Mouse (Mus musculus) liver, embryonic 11.5 days (tissue): ENCODE measurements around the gene Cnmd. TPM values are rescaled to one million over a fixed set of nuclear protein-coding genes. Genes with fewer than 3 reads are reported as not detected.

Experiments
- ATAC-seq: fragments of 200-750 bp; cut with Nextera tagmentation; replicated peaks from 2 replicates; pipeline ENCODE4 v1.8.0; 2017; ENCODE audit warnings: moderate number of reproducible peaks, mild to moderate bottlenecking, moderate TSS enrichment, moderate library complexity; ENCODE audit not compliant: low FRiP score
- DNase-seq: peaks from one replicate; pipeline ENCODE4 v3.0.0-alpha.2; 2017; ENCODE audit warnings: low spot score
- H3K27ac ChIP-seq: fragments of 300-500 bp; sonication (generic); 2 replicates; pipeline ENCODE4 v1.5.1; 2014; ENCODE audit warnings: mild to moderate bottlenecking, low read depth, low read length, control low read depth
- H3K27me3 ChIP-seq: fragments of 300-500 bp; sonication (generic); replicated peaks from 2 replicates; pipeline ENCODE4 v1.6.1; 2014; ENCODE audit warnings: low read length, mixed read lengths; ENCODE audit not compliant: control insufficient read depth, insufficient read depth
- H3K36me3 ChIP-seq: fragments of 300-500 bp; sonication (generic); 2 replicates; pipeline ENCODE4 v1.6.1; 2014; ENCODE audit warnings: mild to moderate bottlenecking, low read length, moderate library complexity, mixed read lengths; ENCODE audit not compliant: control insufficient read depth, insufficient read depth
- H3K4me1 ChIP-seq: fragments of 300-500 bp; sonication (generic); replicated peaks from 2 replicates; pipeline ENCODE4 v1.6.1; 2014; ENCODE audit warnings: low read length, mixed read lengths; ENCODE audit not compliant: control insufficient read depth, insufficient read depth
- H3K4me2 ChIP-seq: fragments of 300-500 bp; sonication (generic); 2 replicates; pipeline ENCODE4 v1.6.1; 2014; ENCODE audit warnings: mild to moderate bottlenecking, control low read depth, moderate library complexity
- H3K4me3 ChIP-seq: fragments of 300-500 bp; sonication (generic); 2 replicates; pipeline ENCODE4 v1.5.1; 2014; ENCODE audit warnings: low read depth, low read length, control low read depth
- H3K9ac ChIP-seq: fragments of 300-500 bp; sonication (generic); 2 replicates; pipeline ENCODE4 v1.6.1; 2014; ENCODE audit warnings: low read depth, low read length, control low read depth
- H3K9me3 ChIP-seq: fragments of 300-500 bp; sonication (generic); 2 replicates; pipeline ENCODE4 v1.6.1; 2016; ENCODE audit warnings: low read length, inconsistent platforms, mixed read lengths; ENCODE audit not compliant: control insufficient read depth
- WGBS: fragments of 180-500 bp; shearing (Covaris S2); extraction: QIAGEN DNeasy Blood & Tissue Kit; methylation state at CpG from one replicate; pipeline ENCODE4 v1.1.7; 2014; 5-methylcytosine and 5-hydroxymethylcytosine counted together
- polyA plus RNA-seq: library from polyadenylated mRNA; unstranded; fragments of >200 nt; fragmentation: Nextera tagmentation; extraction: Ambion mirVana; gene quantifications from 2 replicates; pipeline ENCODE4 v1.2.1, GENCODE M21; 2014

Cnmd gene
- polyA plus RNA-seq, 1 experiment from 2014 or later: 0.37 TPM

DNA sequence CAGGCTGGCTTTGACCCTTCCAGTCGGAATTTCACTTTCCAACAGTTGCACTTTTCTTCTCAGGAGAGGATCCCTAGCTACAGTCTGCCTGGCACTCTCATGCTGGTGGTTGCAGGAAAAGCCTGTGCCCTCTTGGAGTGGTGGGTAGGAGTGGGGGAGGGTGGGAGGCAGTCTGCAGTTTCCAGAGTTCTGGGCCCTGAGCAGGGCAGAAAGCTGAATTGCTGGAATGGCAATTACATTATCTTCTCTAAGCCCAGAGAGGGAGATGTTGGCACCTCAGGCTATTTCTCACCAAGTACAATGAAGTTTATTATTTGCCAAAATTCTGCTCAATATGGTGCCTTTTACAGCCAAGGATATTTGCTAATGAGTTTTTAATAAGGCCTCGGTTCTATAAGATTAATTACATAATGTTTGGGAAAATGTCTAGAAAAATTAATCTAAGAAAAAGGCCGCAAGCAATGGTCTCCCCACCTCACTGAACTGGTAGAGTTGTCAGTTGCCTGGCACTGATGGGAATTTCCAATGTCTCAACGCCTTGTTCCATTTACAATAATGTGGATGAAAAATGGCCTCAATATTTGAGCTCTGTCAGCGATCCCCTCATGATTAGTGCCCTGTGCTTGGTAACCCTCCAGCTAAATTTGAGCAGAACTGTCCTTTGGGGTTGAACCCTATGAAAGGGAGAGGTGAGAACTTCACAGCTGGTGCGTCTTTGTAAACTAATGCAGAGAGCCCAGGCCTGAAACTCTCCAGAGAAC, 3.0 kb downstream of the Cnmd start:
- H3K27me3 ChIP-seq: no peaks in the 10 kb centered on the region
- H3K4me2 ChIP-seq: no peak overlapping the region
- no peak overlapping the region for H3K27ac ChIP-seq
- 0 out of 2 replicates have a peak, but pooled peaks cover 4% of the 10 kb centered on the region for H3K4me1 ChIP-seq
- ATAC-seq (no peak), DNase-seq (no peak)
- H3K36me3 ChIP-seq: no peaks in the 10 kb centered on the region
- no peaks in the 10 kb centered on the region for H3K9me3 ChIP-seq
- WGBS: 73% methylated on average over 6 of the region's 6 CpGs
- H3K4me3 ChIP-seq: no peak overlapping the region
- H3K9ac ChIP-seq: no peak overlapping the region

DNA sequence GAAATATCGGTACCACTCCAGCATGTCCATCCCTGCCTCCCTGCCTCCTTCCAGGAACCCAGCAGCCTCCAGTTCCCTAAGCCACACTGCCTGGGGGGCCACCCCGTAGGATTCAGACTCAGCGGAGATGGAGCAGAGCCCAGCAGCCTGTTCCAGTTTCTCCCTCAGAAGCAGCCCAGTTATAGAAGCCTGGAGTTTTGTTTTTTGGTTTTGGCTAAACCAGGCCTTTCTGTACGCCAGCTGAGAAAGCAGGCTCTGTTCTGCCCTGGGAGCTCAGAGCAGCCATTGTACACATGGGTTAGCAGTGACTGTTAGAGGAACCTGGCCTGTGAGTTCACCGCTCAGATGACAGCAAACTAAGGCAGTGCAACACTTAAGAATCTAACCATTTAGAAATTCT, 3.7 kb downstream of the Cnmd start:
- no peak for ATAC-seq
- H3K4me1 ChIP-seq: 0 out of 2 replicates have a peak, but pooled peaks cover 4% of the 10 kb centered on the region

DNA sequence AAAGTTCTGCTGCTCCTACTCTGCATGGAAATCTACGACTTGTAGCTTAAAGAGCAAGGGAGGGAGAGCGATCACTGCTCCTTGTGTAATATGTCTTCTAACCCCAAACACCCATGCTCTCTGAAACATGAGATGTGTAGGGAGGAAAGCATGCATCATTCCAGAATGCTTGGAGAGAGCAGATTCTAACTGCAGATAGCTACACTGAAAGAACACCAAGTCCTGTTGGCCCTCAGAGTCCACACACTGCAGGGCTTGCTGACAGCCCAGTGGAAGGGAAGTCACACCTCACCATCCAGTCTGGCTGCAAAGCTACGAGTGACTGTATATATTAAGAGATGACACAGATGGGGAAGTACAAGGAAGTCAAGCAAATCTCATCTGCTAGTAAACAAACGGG, 9.3 kb downstream of the Cnmd start:
- H3K36me3 ChIP-seq: no peaks in the 10 kb centered on the region
- H3K27ac ChIP-seq: no peak overlapping the region
- no peak for ATAC-seq
- WGBS: 58% methylated on average over 4 of the region's 4 CpGs
- no peaks in the 10 kb centered on the region for H3K9me3 ChIP-seq
- H3K4me3 ChIP-seq: no peak overlapping the region
- no peak overlapping the region for H3K9ac ChIP-seq
- H3K4me2 ChIP-seq: no peak overlapping the region
- no peaks in the 10 kb centered on the region for H3K4me1 ChIP-seq
- DNase-seq: no peak
- H3K27me3 ChIP-seq: no peaks in the 10 kb centered on the region

More for the DNA sequence above, 3.7 kb downstream of the Cnmd start:
- no peak for DNase-seq
- H3K9me3 ChIP-seq: no peaks in the 10 kb centered on the region
- no peaks in the 10 kb centered on the region for H3K36me3 ChIP-seq
- no peak overlapping the region for H3K4me3 ChIP-seq
- H3K27ac ChIP-seq: no peak overlapping the region
- H3K27me3 ChIP-seq: no peaks in the 10 kb centered on the region
- H3K9ac ChIP-seq: no peak overlapping the region
- no peak overlapping the region for H3K4me2 ChIP-seq
- 70% methylated on average over 5 of the region's 5 CpGs for WGBS

DNA sequence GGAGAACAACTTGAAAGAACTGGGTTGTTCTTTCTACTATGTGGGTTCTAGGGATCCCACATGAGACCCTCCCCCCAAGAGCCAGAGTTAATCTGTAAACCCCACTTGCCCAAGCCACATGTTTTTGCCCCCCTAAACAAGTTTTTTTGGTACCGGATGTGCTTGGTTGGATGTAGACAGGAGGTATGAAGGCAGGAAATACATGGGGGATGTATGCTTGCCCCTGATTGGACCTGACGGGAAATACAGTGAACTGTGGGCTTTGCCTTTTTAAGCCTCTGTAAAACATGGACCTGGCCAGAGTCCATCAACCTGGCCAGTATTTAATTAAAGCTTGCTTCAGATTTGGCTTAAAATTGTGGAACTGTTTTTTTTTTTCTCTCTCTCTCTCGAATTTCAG, 12.3 kb downstream of the Cnmd start:
- Histone ChIP-seq H3K4me3 (no peak overlapping the region), H3K27ac (no peak overlapping the region), H3K9me3 (no peaks in the 10 kb centered on the region), H3K36me3 (no peaks in the 10 kb centered on the region), H3K9ac (no peak overlapping the region), H3K4me2 (no peak overlapping the region), H3K27me3 (no peaks in the 10 kb centered on the region), H3K4me1 (no peaks in the 10 kb centered on the region; the same call in 1 of the 2 replicates)
- WGBS: 72% methylated on average over 3 of the region's 3 CpGs
- ATAC-seq: no peak
- DNase-seq: no peak

DNA sequence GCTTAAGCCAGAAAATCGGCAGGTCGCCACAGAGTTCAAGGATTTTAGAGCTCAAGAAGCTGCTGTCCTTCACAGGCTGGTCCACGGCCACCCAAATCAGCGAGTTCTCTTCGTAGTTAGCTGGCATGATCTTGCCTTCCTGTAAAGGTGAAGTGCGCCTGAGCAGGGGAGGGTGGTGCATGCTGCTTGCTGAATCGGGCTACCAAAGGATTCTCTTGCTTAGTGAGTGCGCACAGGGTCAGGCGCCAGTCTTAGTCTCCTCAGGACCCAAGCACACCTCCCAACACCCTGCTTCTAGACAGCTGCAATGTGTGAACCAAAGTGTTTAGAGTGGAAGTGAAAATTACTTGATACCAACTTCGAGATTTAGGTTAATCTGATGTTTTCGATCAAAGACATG, 16.6 kb downstream of the Cnmd start:
- Histone ChIP-seq H3K9ac (no peak overlapping the region), H3K27me3 (no peaks in the 10 kb centered on the region), H3K4me1 (no peaks in the 10 kb centered on the region; the same call in 1 of the 2 replicates), H3K9me3 (no peaks in the 10 kb centered on the region), H3K36me3 (no peaks in the 10 kb centered on the region), H3K27ac (no peak overlapping the region), H3K4me2 (peak overlapping the region; percentile 22; the same call in 1 of the 2 replicates), H3K4me3 (no peak overlapping the region)
- no peak for DNase-seq
- no peak for ATAC-seq
- 16% methylated on average over 11 of the region's 11 CpGs for WGBS

DNA sequence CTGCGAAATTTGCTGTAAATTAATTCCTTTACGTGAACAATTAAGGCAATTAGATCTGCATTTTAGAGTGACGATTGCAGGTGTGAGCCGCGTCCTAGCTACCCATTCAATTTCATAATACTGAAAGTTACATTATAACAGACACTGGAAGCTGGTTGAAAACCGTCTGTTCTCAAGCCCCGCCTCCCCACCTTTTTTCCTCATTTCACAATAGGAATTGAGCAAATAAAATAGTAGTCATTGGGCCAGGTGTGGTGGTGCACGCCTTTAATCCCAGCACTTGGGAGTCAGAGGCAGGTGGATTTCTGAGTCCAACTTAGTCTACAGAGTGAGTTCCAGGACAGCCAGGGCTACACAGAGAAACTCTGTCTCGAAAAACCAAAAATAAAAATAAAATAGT, 19.9 kb downstream of the Cnmd start:
- H3K4me1 ChIP-seq: no peaks in the 10 kb centered on the region; the same call in 1 of the 2 replicates
- H3K36me3 ChIP-seq: no peaks in the 10 kb centered on the region
- no peak overlapping the region for H3K4me2 ChIP-seq
- DNase-seq (no peak), ATAC-seq (no peak)
- H3K9me3 ChIP-seq: no peaks in the 10 kb centered on the region
- H3K27me3 ChIP-seq: no peaks in the 10 kb centered on the region
- no peak overlapping the region for H3K9ac ChIP-seq
- 77% methylated on average over 9 of the region's 9 CpGs for WGBS
- no peak overlapping the region for H3K4me3 ChIP-seq
- no peak overlapping the region for H3K27ac ChIP-seq

DNA sequence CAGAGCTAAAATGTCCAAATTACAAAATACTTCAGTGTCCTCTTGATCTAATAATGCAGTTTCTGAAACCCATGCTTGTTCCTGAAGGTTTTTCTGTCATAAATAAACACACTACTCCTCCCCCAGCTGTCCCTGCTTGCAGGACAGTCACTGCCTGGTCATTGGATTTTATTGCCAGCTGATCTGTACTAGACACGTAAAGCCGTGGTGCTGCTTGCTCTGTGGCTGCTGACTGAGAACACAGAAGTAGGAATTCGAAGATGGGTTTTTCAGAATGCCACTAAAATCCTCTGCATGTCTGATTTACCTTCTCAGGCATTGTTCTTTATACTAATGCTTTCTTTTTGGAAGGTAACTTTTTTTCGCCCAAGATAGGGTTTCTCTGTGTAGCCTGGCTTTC, 25.2 kb downstream of the Cnmd start:
- DNase-seq (no peak), ATAC-seq (no peak)
- Histone ChIP-seq H3K9me3 (no peaks in the 10 kb centered on the region), H3K36me3 (no peaks in the 10 kb centered on the region), H3K27me3 (no peaks in the 10 kb centered on the region), H3K27ac (no peak overlapping the region), H3K4me1 (no peaks in the 10 kb centered on the region), H3K4me3 (no peak overlapping the region), H3K9ac (no peak overlapping the region), H3K4me2 (no peak overlapping the region)
- WGBS: 73% methylated on average over 4 of the region's 4 CpGs

DNA sequence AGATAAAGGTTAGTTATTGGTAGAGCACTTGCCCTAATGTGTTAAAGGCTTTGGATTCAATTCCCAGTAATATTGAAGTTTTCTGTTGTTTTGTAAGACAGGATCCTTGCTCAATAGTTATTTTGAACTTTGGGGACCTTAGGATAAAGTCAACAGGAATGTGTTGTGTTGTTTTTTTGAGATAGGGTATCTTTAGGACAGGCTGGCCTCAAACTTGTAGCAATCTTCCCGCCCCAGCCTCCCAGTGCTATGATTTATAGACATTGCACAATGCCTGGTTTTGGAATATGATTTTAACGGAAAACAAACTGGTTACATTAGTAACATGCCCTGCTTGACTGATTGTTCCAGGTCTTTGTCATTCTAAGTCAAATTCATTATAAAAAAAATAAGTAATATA, 28.8 kb downstream of the Cnmd start:
- H3K4me1 ChIP-seq: no peaks in the 10 kb centered on the region
- H3K27me3 ChIP-seq: no peaks in the 10 kb centered on the region
- no peak for DNase-seq
- no peak overlapping the region for H3K27ac ChIP-seq
- 81% methylated on average over 2 of the region's 2 CpGs for WGBS
- H3K9me3 ChIP-seq: no peaks in the 10 kb centered on the region
- H3K36me3 ChIP-seq: peaks cover 7% of the 10 kb centered on the region; the same call in 1 of the 2 replicates
- no peak for ATAC-seq
- no peak overlapping the region for H3K4me3 ChIP-seq
- H3K9ac ChIP-seq: no peak overlapping the region
- H3K4me2 ChIP-seq: no peak overlapping the region

DNA sequence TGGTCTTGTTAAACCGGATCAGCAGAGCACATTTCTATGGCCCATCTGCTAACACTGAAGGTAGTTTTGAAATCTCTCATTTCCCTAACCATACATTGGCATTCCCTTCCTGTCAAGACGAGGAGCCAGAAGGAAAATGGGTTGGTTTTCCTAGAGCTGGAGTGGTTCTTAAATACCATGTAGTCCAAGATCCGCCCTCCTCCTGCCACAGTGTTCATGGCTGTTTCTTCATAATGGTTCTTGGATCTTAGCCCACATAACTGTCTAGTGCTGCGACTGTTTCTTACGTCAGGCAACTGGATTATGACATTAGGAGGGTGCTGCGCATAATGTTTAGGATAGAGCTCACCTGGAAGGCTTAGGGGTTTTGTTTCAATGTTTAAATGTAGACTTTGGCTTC, 29.6 kb downstream of the Cnmd start:
- Histone ChIP-seq H3K27ac (no peak overlapping the region), H3K4me2 (no peak overlapping the region), H3K27me3 (no peaks in the 10 kb centered on the region), H3K9ac (no peak overlapping the region), H3K4me1 (no peaks in the 10 kb centered on the region), H3K4me3 (no peak overlapping the region), H3K9me3 (no peaks in the 10 kb centered on the region), H3K36me3 (peaks cover 7% of the 10 kb centered on the region; the same call in 1 of the 2 replicates)
- 90% methylated on average over 6 of the region's 6 CpGs for WGBS
- no peak for ATAC-seq
- no peak for DNase-seq
